Mouse (Mus musculus) ovary, postnatal 36 days (tissue): ENCODE data around the gene Unc5cl.

Experiments used
- DNase-seq: peaks from one replicate; pipeline ENCODE4 v3.0.0; 2022; ENCODE audit warnings: low spot score, mixed read lengths

The Unc5cl gene

GRCm38 (mm10) chr17:48542733-48543132 is 88.0 kb downstream of the Unc5cl start:
- no peak for DNase-seq

- no peak for DNase-seq
Observed at GRCm38 (mm10) chr17:48543301-48543765, 88.6 kb downstream of the Unc5cl start.

GRCm38 (mm10) chr17:48544722-48545121 is 90.0 kb downstream of the Unc5cl start:
- no peak for DNase-seq

GRCm38 (mm10) chr17:48545223-48545943 is 90.7 kb downstream of the Unc5cl start:
- DNase-seq = no peak

GRCm38 (mm10) chr17:48546036-48546435 is 91.3 kb downstream of the Unc5cl start:
- DNase-seq = no peak

- DNase-seq = no peak
Observed at GRCm38 (mm10) chr17:48547668-48548067, 93.0 kb downstream of the Unc5cl start.

- DNase-seq = no peak
Observed at GRCm38 (mm10) chr17:48551788-48552531, 97.3 kb downstream of the Unc5cl start.

GRCm38 (mm10) chr17:48552532-48552915 is 97.8 kb downstream of the Unc5cl start:
- no peak for DNase-seq

- no peak for DNase-seq
Observed at GRCm38 (mm10) chr17:48556223-48556962, 101.7 kb downstream of the Unc5cl start.

- DNase-seq = no peak
Observed at GRCm38 (mm10) chr17:48557823-48558715, 103.4 kb downstream of the Unc5cl start.

- no peak for DNase-seq
Observed at GRCm38 (mm10) chr17:48564931-48565330, 110.2 kb downstream of the Unc5cl start.

- DNase-seq = no peak
Observed at GRCm38 (mm10) chr17:48569656-48570055, 115.0 kb downstream of the Unc5cl start.

- DNase-seq = no peak
Observed at GRCm38 (mm10) chr17:48581153-48581552, 126.5 kb downstream of the Unc5cl start.

GRCm38 (mm10) chr17:48582486-48582990 is 127.8 kb downstream of the Unc5cl start:
- no peak for DNase-seq

- DNase-seq = no peak
Observed at GRCm38 (mm10) chr17:48583401-48583800, 128.7 kb downstream of the Unc5cl start.

- no peak for DNase-seq
Observed at GRCm38 (mm10) chr17:48585902-48586359, 131.2 kb downstream of the Unc5cl start.

- no peak for DNase-seq
Observed at GRCm38 (mm10) chr17:48588674-48589073, 134.0 kb downstream of the Unc5cl start.
